Mouse (Mus musculus): Measurements from ENCODE around the gene Rrad.

GRCm38 (mm10) chr8:104591133-104591834, 39.8 kb downstream of the Rrad start, which contains the start of gene Pdp2:
- TF ChIP-seq CTCF (IDR thresholded peaks at IDR 0.05; ENCODE audit: control insufficient read depth, insufficient read depth, insufficient replicate concordance, low read depth, low read length) (no peak), POLR2A (IDR thresholded peaks at IDR 0.05; ENCODE audit: control insufficient read depth, low read depth, low read length) (peak; percentile 68)
